Comparison of ENCODE assay signal across 39 mouse cellular contexts in genomic region chr13:97014366-97014765, GRCm38 (mm10). TPM values are rescaled to one million over a fixed set of nuclear protein-coding genes. Genes with fewer than 3 reads are reported as not detected.
"Had no signal": no experiment of that assay in that cellular context is flagged by ENCODE, and none has a peak within 500 bp of the region (broad histone marks: within the 10 kb centered on the region; RNA-seq: fewer than 3 reads in every experiment).

No protein-coding gene starts in this region.

- H3K27ac ChIP-seq: heart, embryonic 10.5 days; hindbrain, embryonic 13.5 days; hindbrain, embryonic 15.5 days; hindbrain, postnatal 0 days; layer of hippocampus, adult 2 months; left cerebral cortex, adult 2 months; limb, embryonic 10.5 days; limb, embryonic 12.5 days; liver, embryonic 13.5 days; liver, embryonic 15.5 days had no signal

- ATAC-seq: hindbrain, postnatal 0 days; intestine, embryonic 16.5 days had no signal

- H3K4me2 ChIP-seq: heart, embryonic 12.5 days; hindbrain, embryonic 13.5 days; hindbrain, embryonic 15.5 days; limb, embryonic 12.5 days; liver, embryonic 11.5 days; liver, embryonic 13.5 days; liver, embryonic 15.5 days had no signal

- H3K4me1 ChIP-seq: heart, embryonic 10.5 days; hindbrain, embryonic 13.5 days; hindbrain, embryonic 15.5 days; limb, embryonic 10.5 days; limb, embryonic 12.5 days; liver, embryonic 13.5 days; liver, embryonic 15.5 days had no signal

- H3K27me3 ChIP-seq: heart, embryonic 12.5 days; hindbrain, embryonic 13.5 days; hindbrain, embryonic 15.5 days; limb, embryonic 12.5 days had no signal

- H3K9ac ChIP-seq: heart, embryonic 12.5 days; hindbrain, embryonic 13.5 days; hindbrain, embryonic 15.5 days; limb, embryonic 12.5 days; liver, embryonic 13.5 days; liver, embryonic 15.5 days had no signal

- H3K9me3 ChIP-seq: heart, embryonic 10.5 days; hindbrain, embryonic 13.5 days; hindbrain, embryonic 15.5 days; limb, embryonic 10.5 days; limb, embryonic 12.5 days; liver, embryonic 13.5 days; liver, embryonic 15.5 days had no signal

- H3K4me3 ChIP-seq: heart, embryonic 10.5 days; heart, embryonic 12.5 days; hindbrain, embryonic 13.5 days; hindbrain, embryonic 15.5 days; layer of hippocampus, adult 2 months; left cerebral cortex, adult 2 months; limb, embryonic 10.5 days; limb, embryonic 12.5 days; liver, embryonic 13.5 days; liver, embryonic 15.5 days had no signal

- DNase-seq: gastrocnemius, postnatal 14 days; gastrocnemius, postnatal 36 days; heart, adult 18-20 months; heart, postnatal 14 days; heart, postnatal 36 days; kidney, adult 11 months; kidney, adult 2 months; kidney, postnatal 10 days; kidney, postnatal 25 days; kidney, postnatal 4 days; liver; liver, embryonic 13.5 days had no signal

- H3K36me3 ChIP-seq: heart, embryonic 10.5 days; heart, embryonic 12.5 days; hindbrain, embryonic 13.5 days; hindbrain, embryonic 15.5 days; limb, embryonic 10.5 days; limb, embryonic 12.5 days; liver, embryonic 13.5 days; liver, embryonic 15.5 days had no signal

RNA-seq across cellular contexts. Expression of gene 1700029F12Rik, which starts 19.8 kb away (rescaled TPM):
- total RNA-seq: gastrocnemius, adult 18-20 months; gastrocnemius, adult 8-10 months; gastrocnemius, postnatal 14 days; gastrocnemius, postnatal 36 days; heart, adult 18-20 months; heart, adult 8-10 months; heart, postnatal 14 days; heart, postnatal 36 days; hematopoietic stem cell, adult 5-6 weeks; hindbrain, postnatal 0 days; layer of hippocampus, adult 2 months; layer of hippocampus, postnatal 10 days; layer of hippocampus, postnatal 25 days; left cerebral cortex, adult 2 months; left cerebral cortex, postnatal 14 days; left cerebral cortex, postnatal 36 days had no signal
- polyA plus RNA-seq: heart, embryonic 10.5 days; heart, embryonic 12.5 days; heart, embryonic 14.5 days; heart, embryonic 16.5 days; hindbrain, embryonic 11.5 days; hindbrain, embryonic 13.5 days; hindbrain, embryonic 15.5 days; hindbrain, postnatal 0 days; intestine, embryonic 14.5 days; intestine, embryonic 16.5 days; kidney, embryonic 14.5 days; kidney, embryonic 16.5 days; limb, embryonic 10.5 days; limb, embryonic 12.5 days; limb, embryonic 14.5 days; liver, embryonic 11.5 days; liver, embryonic 13.5 days; liver, embryonic 15.5 days had no signal

RNA-seq across cellular contexts. Expression of gene Fam169a, which starts 52.7 kb away (rescaled TPM):
- total RNA-seq: gastrocnemius, postnatal 14 days; gastrocnemius, postnatal 36 days had no signal
